Mouse (Mus musculus) spleen, adult 2 months (tissue): ENCODE measurements around the gene Snx29.

Experiments
- CTCF ChIP-seq: fragments of 200-500 bp; IDR thresholded peaks from 2 replicates; pipeline ENCODE4 v1.5.1; 2011; ENCODE audit warnings: mild to moderate bottlenecking, inconsistent platforms; ENCODE audit not compliant: insufficient read depth, insufficient read length, insufficient replicate concordance; ENCODE audit errors: extremely low read depth
- POLR2A ChIP-seq: fragments of 200-500 bp; IDR thresholded peaks from 2 replicates; pipeline ENCODE4 v1.6.1; 2011; ENCODE audit warnings: low read depth, low read length, inconsistent platforms

DNA sequence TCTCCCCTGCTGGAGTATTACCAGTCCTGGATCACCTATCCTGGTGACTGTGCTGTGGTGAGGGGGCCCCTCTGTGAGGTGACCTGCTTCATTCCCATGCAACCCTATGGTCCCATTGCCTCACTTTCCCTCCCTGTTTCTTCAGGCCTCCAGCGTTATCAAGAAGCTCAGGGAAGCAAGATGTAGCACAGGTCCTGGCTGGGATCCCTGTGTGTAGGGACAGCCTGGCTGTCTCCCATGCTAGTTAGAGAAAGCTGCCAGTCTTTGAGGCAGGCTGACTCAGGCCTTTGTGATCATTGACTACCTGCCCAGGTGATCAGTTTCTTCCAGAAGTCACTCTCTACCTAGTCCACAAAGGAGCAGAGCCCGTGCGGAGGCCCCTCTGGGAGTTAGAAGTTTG is 146.8 kb downstream of the Snx29 start:
- TF ChIP-seq CTCF (no peak), POLR2A (no peak)
